Comparison of ENCODE assay signal across 7 mouse cellular contexts in the genomic region with DNA sequence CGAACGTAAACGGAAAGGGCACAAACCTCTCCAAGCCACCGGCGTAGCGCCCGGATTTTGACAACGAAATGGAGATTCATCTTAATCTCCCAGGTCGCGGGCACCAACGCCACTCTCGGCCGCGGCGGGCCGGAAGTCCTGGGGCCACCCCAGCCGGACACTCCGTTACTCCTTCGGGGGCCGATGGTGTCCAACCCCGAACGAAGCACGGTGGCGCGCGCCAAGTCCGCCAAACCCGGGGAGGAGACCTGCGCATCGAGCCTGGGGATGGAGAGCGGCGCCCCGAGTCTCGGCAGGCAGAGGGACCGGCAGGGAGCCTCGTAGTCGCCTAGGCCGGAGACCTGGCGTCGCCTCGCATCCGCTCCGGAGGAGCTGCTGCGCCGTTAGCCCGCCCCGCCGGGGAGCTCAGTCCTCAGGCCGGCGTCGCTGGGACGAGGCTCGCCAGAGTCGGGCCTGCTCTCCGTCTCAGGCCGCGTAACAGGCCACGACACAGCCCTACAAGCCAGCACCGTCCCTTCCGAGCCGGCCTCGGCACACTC. TPM values are rescaled to one million over a fixed set of nuclear protein-coding genes. Genes with fewer than 3 reads are reported as not detected.
DNase-seq lines count a peak whose midpoint lies in the region; ATAC-seq and TF ChIP-seq lines count a peak whose summit lies in the region.

No protein-coding gene starts in this region.

- no peaks in the 10 kb centered on the region for H3K9me3 ChIP-seq in lung, postnatal 0 days (ENCODE audit: low read length)
- no peaks in the 10 kb centered on the region for H3K9me3 ChIP-seq in heart, embryonic 15.5 days (replicated peaks)
- no peaks in the 10 kb centered on the region for H3K9me3 ChIP-seq in liver, embryonic 13.5 days (replicated peaks)

- H3K27me3 ChIP-seq in lung, postnatal 0 days (replicated peaks; ENCODE audit: insufficient read depth, low read length), result no peaks in the 10 kb centered on the region
- H3K27me3 ChIP-seq in heart, embryonic 15.5 days, result no peaks in the 10 kb centered on the region
- no peaks in the 10 kb centered on the region for H3K27me3 ChIP-seq in liver, embryonic 13.5 days

- no peak for DNase-seq in lung, postnatal 0 days (ENCODE audit: low spot score)
- DNase-seq in lung, adult 18-20 months, result no peak
- peak; percentile 74 for DNase-seq in embryo, embryonic 10.5 days (ENCODE audit: low spot score)
- DNase-seq in liver, embryonic 13.5 days, result no peak
- peak; percentile 55 for DNase-seq in urinary bladder, postnatal 14 days (ENCODE audit: low spot score)
- DNase-seq in cerebellum, postnatal 14 days, result no peak

- no peak for TF ChIP-seq CTCF in lung, postnatal 0 days (IDR thresholded peaks at IDR 0.05)

- H3K36me3 ChIP-seq in lung, postnatal 0 days (ENCODE audit: insufficient read depth, low read length), result no peaks in the 10 kb centered on the region
- peaks cover 12% of the 10 kb centered on the region; the same call in 1 of the 2 replicates for H3K36me3 ChIP-seq in heart, embryonic 15.5 days
- H3K36me3 ChIP-seq in liver, embryonic 13.5 days, result peaks cover 42% of the 10 kb centered on the region

- H3K4me3 ChIP-seq in lung, postnatal 0 days (ENCODE audit: low read depth, low read length), result peak overlapping the region; percentile 86
- peak overlapping the region; percentile 89 for H3K4me3 ChIP-seq in heart, embryonic 15.5 days
- peak overlapping the region; percentile 90 for H3K4me3 ChIP-seq in liver, embryonic 13.5 days (replicated peaks)

- peak overlapping the region; percentile 99 for H3K27ac ChIP-seq in lung, postnatal 0 days (ENCODE audit: low read length)
- H3K27ac ChIP-seq in heart, embryonic 15.5 days, result peak overlapping the region; percentile 100
- peak overlapping the region; percentile 94 for H3K27ac ChIP-seq in liver, embryonic 13.5 days

- H3K4me1 ChIP-seq in lung, postnatal 0 days (ENCODE audit: insufficient read depth, low read depth, low read length), result no peaks in the 10 kb centered on the region; the same call in 1 of the 2 replicates
- peaks cover 36% of the 10 kb centered on the region for H3K4me1 ChIP-seq in heart, embryonic 15.5 days (replicated peaks)
- peaks cover 75% of the 10 kb centered on the region for H3K4me1 ChIP-seq in liver, embryonic 13.5 days (replicated peaks)

- WGBS in lung, postnatal 0 days, result under 1% methylated on average over 58 of the region's 62 CpGs
- WGBS in heart, embryonic 15.5 days, result under 1% methylated on average over 61 of the region's 62 CpGs
- WGBS in liver, embryonic 13.5 days (ENCODE audit: insufficient replicate concordance), result under 1% methylated on average over 62 of the region's 62 CpGs

- no peak for TF ChIP-seq EP300 in lung, postnatal 0 days (IDR thresholded peaks at IDR 0.05)

- ATAC-seq in lung, postnatal 0 days, result peak; percentile 56
- peak; percentile 47; the same call in 1 of the 2 replicates for ATAC-seq in heart, embryonic 15.5 days (replicated peaks; ENCODE audit: insufficient number of reproducible peaks, insufficient read depth, low FRiP score, low read depth)
- peak; percentile 58 for ATAC-seq in liver, embryonic 13.5 days (ENCODE audit: low read depth)

- peak overlapping the region; percentile 85 for H3K9ac ChIP-seq in lung, postnatal 0 days (replicated peaks; ENCODE audit: low read depth)
- peak overlapping the region; percentile 95 for H3K9ac ChIP-seq in heart, embryonic 15.5 days
- H3K9ac ChIP-seq in liver, embryonic 13.5 days, result peak overlapping the region; percentile 89

- H3K4me2 ChIP-seq in lung, postnatal 0 days (replicated peaks; ENCODE audit: low read depth, low read length), result peak overlapping the region; percentile 68
- H3K4me2 ChIP-seq in heart, embryonic 15.5 days, result peak overlapping the region; percentile 68
- peak overlapping the region; percentile 83 for H3K4me2 ChIP-seq in liver, embryonic 13.5 days

RNA-seq across cellular contexts. Expression of a gene that starts 0.4 kb away (rescaled TPM):
- 159 and 182 TPM in 2 replicates for polyA plus RNA-seq in lung, postnatal 0 days (2015; fragmentation: Nextera tagmentation; extraction: Ambion mirVana)
- polyA plus RNA-seq in heart, embryonic 15.5 days (2015; fragmentation: Nextera tagmentation; extraction: Ambion mirVana), result 262 and 276 TPM in 2 replicates
- 290 and 339 TPM in 2 replicates for polyA plus RNA-seq in liver, embryonic 13.5 days (2015; fragmentation: Nextera tagmentation; extraction: Ambion mirVana)

RNA-seq across cellular contexts. Expression of a gene that starts 0.7 kb away (rescaled TPM):
- 32.3 and 36.5 TPM in 2 replicates for polyA plus RNA-seq in lung, postnatal 0 days (2015; fragmentation: Nextera tagmentation; extraction: Ambion mirVana)
- 33.1 and 43.1 TPM in 2 replicates for polyA plus RNA-seq in heart, embryonic 15.5 days (2015; fragmentation: Nextera tagmentation; extraction: Ambion mirVana)
- polyA plus RNA-seq in liver, embryonic 13.5 days (2015; fragmentation: Nextera tagmentation; extraction: Ambion mirVana), result 30.4 and 34.6 TPM in 2 replicates

RNA-seq across cellular contexts. Expression of a gene that starts 43.2 kb away (rescaled TPM):
- polyA plus RNA-seq in lung, postnatal 0 days (2015; fragmentation: Nextera tagmentation; extraction: Ambion mirVana), result 15.6 and 16.9 TPM in 2 replicates
- 11.0 and 13.1 TPM in 2 replicates for polyA plus RNA-seq in heart, embryonic 15.5 days (2015; fragmentation: Nextera tagmentation; extraction: Ambion mirVana)
- polyA plus RNA-seq in liver, embryonic 13.5 days (2015; fragmentation: Nextera tagmentation; extraction: Ambion mirVana), result 2.4 and 2.7 TPM in 2 replicates

RNA-seq across cellular contexts. Expression of a gene that starts 47.3 kb away (rescaled TPM):
- 0.80 and 0.98 TPM in 2 replicates for polyA plus RNA-seq in lung, postnatal 0 days (2015; fragmentation: Nextera tagmentation; extraction: Ambion mirVana)
- polyA plus RNA-seq in heart, embryonic 15.5 days (2015; fragmentation: Nextera tagmentation; extraction: Ambion mirVana), result 2.1 and 2.3 TPM in 2 replicates
- 0.07 and 0.13 TPM in 2 replicates for polyA plus RNA-seq in liver, embryonic 13.5 days (2015; fragmentation: Nextera tagmentation; extraction: Ambion mirVana)

Comparison
In these comparisons a context has a peak if more than half of its experiments do, and no peak if none do; other contexts are left out.
1. DNase-seq: peak in embryo, embryonic 10.5 days (single experiment) and urinary bladder, postnatal 14 days (single experiment); none in lung, postnatal 0 days (single experiment), lung, adult 18-20 months (0 of 2), liver, embryonic 13.5 days (single experiment) and cerebellum, postnatal 14 days (0 of 2).
2. Peak in every context shown above with its lines, with median percentiles within 50 percentile points of each other: ATAC-seq, H3K27ac ChIP-seq, H3K4me2 ChIP-seq, H3K4me3 ChIP-seq and H3K9ac ChIP-seq.